Mouse (Mus musculus) cerebellum, adult 2 months (tissue): ENCODE measurements around the gene Col6a6.

ENCODE experiments used
- CTCF ChIP-seq: fragments of 200-500 bp; IDR thresholded peaks from 2 replicates; pipeline ENCODE4 v1.5.1; 2011; ENCODE audit warnings: low read depth, mild to moderate bottlenecking, control low read depth, low read length, moderate library complexity, borderline replicate concordance; ENCODE audit not compliant: insufficient read depth
- POLR2A ChIP-seq: fragments of 200-500 bp; IDR thresholded peaks from 2 replicates; pipeline ENCODE4 v1.6.1; 2011; ENCODE audit warnings: low read length, control low read depth, borderline replicate concordance; ENCODE audit not compliant: insufficient read depth

- no peak for TF ChIP-seq POLR2A
- no peak for TF ChIP-seq CTCF
Measured at GRCm38 (mm10) chr9:105819155-105819709, 8.7 kb downstream of the Col6a6 start.
